Mouse (Mus musculus) cerebellum, postnatal 10 days (tissue): ENCODE results near the gene Flt3.

Experiments
- DNase-seq, 2 experiments: peaks; one replicate each; pipeline ENCODE4 v3.0.0; 2021; ENCODE audit warnings: mixed read lengths in 2 of 2

The Flt3 gene

GRCm38 (mm10) chr5:147408731-147409130 is 8.4 kb upstream of the Flt3 start:
- peak in 1 of 2 experiments; percentile 14 for DNase-seq

GRCm38 (mm10) chr5:147406135-147406534 is 5.8 kb upstream of the Flt3 start:
- no peak for DNase-seq

GRCm38 (mm10) chr5:147402505-147402904 is 2.2 kb upstream of the Flt3 start:
- DNase-seq, result peak; percentile 83 to 85

GRCm38 (mm10) chr5:147401024-147401423 is 735 bp upstream of the Flt3 start:
- no peak for DNase-seq

GRCm38 (mm10) chr5:147400505-147400979 is 253 bp upstream of the Flt3 start:
- no peak for DNase-seq

GRCm38 (mm10) chr5:147395050-147395449 is 5.2 kb downstream of the Flt3 start:
- no peak for DNase-seq

GRCm38 (mm10) chr5:147392667-147393213 is 7.5 kb downstream of the Flt3 start:
- no peak for DNase-seq

- peak; percentile 38 to 53 for DNase-seq
These were observed 9.5 kb downstream of the Flt3 start for GRCm38 (mm10) chr5:147390772-147391171.

GRCm38 (mm10) chr5:147389052-147389451 is 11.2 kb downstream of the Flt3 start:
- no peak for DNase-seq

- DNase-seq, result no peak
These were observed 11.8 kb downstream of the Flt3 start for GRCm38 (mm10) chr5:147388376-147389008.

GRCm38 (mm10) chr5:147386865-147387264 is 13.4 kb downstream of the Flt3 start:
- DNase-seq, result no peak

GRCm38 (mm10) chr5:147381396-147381795 is 18.9 kb downstream of the Flt3 start:
- DNase-seq, result no peak

GRCm38 (mm10) chr5:147379481-147379880 is 20.8 kb downstream of the Flt3 start:
- no peak for DNase-seq

- peak; percentile 30 to 56 for DNase-seq
These were observed 30.0 kb downstream of the Flt3 start for GRCm38 (mm10) chr5:147370276-147370675.

- peak; percentile 66 to 80 for DNase-seq
These were observed 32.1 kb downstream of the Flt3 start for GRCm38 (mm10) chr5:147368221-147368620.

- DNase-seq, result no peak
These were observed 34.1 kb downstream of the Flt3 start for GRCm38 (mm10) chr5:147365995-147366765.

- DNase-seq, result no peak
These were observed 37.2 kb downstream of the Flt3 start for GRCm38 (mm10) chr5:147363054-147363453.

- DNase-seq, result no peak
These were observed 41.8 kb downstream of the Flt3 start for GRCm38 (mm10) chr5:147358481-147358880.

GRCm38 (mm10) chr5:147357536-147357935 is 42.8 kb downstream of the Flt3 start:
- peak; percentile 22 to 30 for DNase-seq

- DNase-seq, result no peak
These were observed 43.8 kb downstream of the Flt3 start for GRCm38 (mm10) chr5:147356260-147357055.

GRCm38 (mm10) chr5:147355788-147356187 is 44.5 kb downstream of the Flt3 start:
- no peak for DNase-seq

- DNase-seq, result no peak
These were observed 45.3 kb downstream of the Flt3 start for GRCm38 (mm10) chr5:147354985-147355384.
